Mouse (Mus musculus) G1E (cell line): ENCODE measurements around the gene Syndig1l.
A peak's percentile ranks its signal among the peaks of the same experiment; 100 is the strongest.

Source experiments
- CTCF ChIP-seq: IDR thresholded peaks from 2 replicates; pipeline ENCODE4 v1.5.1; 2012; ENCODE audit warnings: low read depth, low read length, inconsistent platforms, mixed read lengths
- GATA1 ChIP-seq: IDR thresholded peaks from 2 replicates; pipeline ENCODE4 v1.6.1; 2012; ENCODE audit warnings: borderline replicate concordance, low read length, inconsistent platforms, mixed read lengths

DNA sequence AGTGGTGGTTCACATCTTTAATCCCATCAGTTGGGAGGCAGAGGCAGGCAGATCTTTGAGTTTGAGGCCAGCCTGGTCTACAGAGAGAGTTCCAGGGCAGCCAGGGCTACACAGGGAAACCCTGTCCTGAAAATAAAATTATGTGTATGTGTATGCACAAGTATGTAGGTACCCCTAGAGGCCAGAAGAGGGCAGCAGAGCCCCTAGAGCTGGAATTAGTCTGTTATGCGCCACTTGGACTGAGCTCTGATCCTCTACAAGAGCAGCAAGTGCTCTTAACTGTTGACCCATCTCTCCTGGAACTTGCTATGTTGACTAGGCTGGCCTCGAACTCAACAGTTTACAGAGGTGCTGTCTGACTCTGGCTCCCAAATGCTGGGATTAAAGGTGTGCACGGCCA, 28.1 kb downstream of the Syndig1l start:
- TF ChIP-seq CTCF (0 out of 2 replicates have a peak, but pooled peaks have one; percentile 6), GATA1 (no peak)
